ENCODE assay signal across 19 mouse cellular contexts in the genomic region with DNA sequence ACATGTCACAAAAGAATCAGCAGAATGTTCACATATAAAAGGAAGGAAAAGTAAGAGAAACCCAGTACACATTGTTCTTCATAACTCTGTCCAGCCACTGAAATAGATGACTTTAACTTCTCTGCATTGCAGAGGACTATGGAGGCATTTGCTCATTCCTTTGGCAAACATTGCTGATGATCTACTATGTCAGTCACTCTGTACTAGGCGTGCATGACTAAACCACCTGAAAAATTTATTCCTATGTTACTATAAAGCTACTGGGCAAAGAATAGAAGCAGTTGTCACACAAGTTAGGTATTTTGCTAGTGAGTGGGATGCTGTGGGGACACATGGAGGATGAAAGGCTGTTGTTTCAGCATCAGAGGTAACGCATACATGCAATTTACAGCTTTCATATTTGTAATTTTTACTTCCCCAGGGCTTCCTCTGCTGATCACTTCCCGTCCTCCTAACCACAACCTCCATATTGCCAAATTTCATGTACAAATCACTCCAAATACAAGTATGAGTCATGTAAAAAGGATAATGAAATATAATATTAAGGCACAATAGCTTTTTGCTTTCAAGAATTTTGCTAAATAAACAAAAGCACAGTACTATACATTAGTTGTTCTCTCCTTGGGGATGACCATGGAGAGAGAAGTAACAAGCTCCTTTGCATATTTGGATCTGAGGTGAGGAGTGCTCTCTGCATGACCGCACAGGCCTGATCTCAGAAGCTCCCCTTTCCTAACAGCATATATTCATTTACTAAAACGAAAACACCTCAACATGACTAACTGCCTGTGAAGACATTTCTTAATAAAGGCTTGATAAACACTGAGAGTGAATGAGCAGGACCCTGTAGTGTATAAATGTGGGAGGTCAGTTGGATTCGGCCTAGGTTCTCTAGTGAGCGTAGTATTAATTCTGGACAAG.
A peak's percentile ranks its signal among the peaks of the same experiment; 100 is the strongest.
DNase-seq lines count a peak whose midpoint lies in the region; ATAC-seq and TF ChIP-seq lines count a peak whose summit lies in the region.
"Had no signal": no experiment of that assay in that cellular context is flagged by ENCODE, and none has a peak within 500 bp of the region (broad histone marks: within the 10 kb centered on the region; RNA-seq: fewer than 3 reads in every experiment).

No protein-coding gene starts in this region.

- no peaks in the 10 kb centered on the region for H3K27me3 ChIP-seq in lung, postnatal 0 days (replicated peaks; ENCODE audit: insufficient read depth, low read length)
- H3K27me3 ChIP-seq in heart, embryonic 10.5 days (ENCODE audit: insufficient read depth, poor library complexity, severe bottlenecking), result no peaks in the 10 kb centered on the region
- H3K27me3 ChIP-seq: embryonic facial prominence, embryonic 13.5 days; hindbrain, embryonic 15.5 days; liver, embryonic 13.5 days; neural tube, embryonic 13.5 days had no signal

- no peak overlapping the region for H3K4me3 ChIP-seq in lung, postnatal 0 days (ENCODE audit: low read depth, low read length)
- H3K4me3 ChIP-seq in heart, embryonic 10.5 days, result no peak overlapping the region
- H3K4me3 ChIP-seq: embryonic facial prominence, embryonic 13.5 days; hindbrain, embryonic 15.5 days; left cerebral cortex, adult 2 months; liver, embryonic 13.5 days; neural tube, embryonic 13.5 days had no signal

- H3K4me1 ChIP-seq in lung, postnatal 0 days (ENCODE audit: insufficient read depth, low read depth, low read length), result no peaks in the 10 kb centered on the region; the same call in 1 of the 2 replicates
- H3K4me1 ChIP-seq in heart, embryonic 10.5 days, result peaks cover 5% of the 10 kb centered on the region
- H3K4me1 ChIP-seq: embryonic facial prominence, embryonic 13.5 days; hindbrain, embryonic 15.5 days; neural tube, embryonic 13.5 days had no signal

- no peaks in the 10 kb centered on the region for H3K9me3 ChIP-seq in lung, postnatal 0 days (ENCODE audit: low read length)
- no peaks in the 10 kb centered on the region for H3K9me3 ChIP-seq in heart, embryonic 10.5 days
- H3K9me3 ChIP-seq: embryonic facial prominence, embryonic 13.5 days; hindbrain, embryonic 15.5 days; liver, embryonic 13.5 days; neural tube, embryonic 13.5 days had no signal

- no peak overlapping the region for H3K4me2 ChIP-seq in lung, postnatal 0 days (replicated peaks; ENCODE audit: low read depth, low read length)
- H3K4me2 ChIP-seq: embryonic facial prominence, embryonic 13.5 days; hindbrain, embryonic 15.5 days; liver, embryonic 13.5 days; neural tube, embryonic 13.5 days had no signal

- peak; percentile 59 for ATAC-seq in frontal cortex, adult (ENCODE audit: low TSS enrichment)
- no peak for ATAC-seq in lung, postnatal 0 days
- ATAC-seq in granulocyte monocyte progenitor cell, adult 5-6 weeks (replicated peaks; ENCODE audit: poor library complexity, severe bottlenecking), result peak; percentile 98
- ATAC-seq: intestine, embryonic 16.5 days had no signal

- H3K9ac ChIP-seq in lung, postnatal 0 days (replicated peaks; ENCODE audit: low read depth), result no peak overlapping the region
- H3K9ac ChIP-seq: embryonic facial prominence, embryonic 13.5 days; hindbrain, embryonic 15.5 days; liver, embryonic 13.5 days; neural tube, embryonic 13.5 days had no signal

- 89% methylated on average over 7 of the region's 7 CpGs for WGBS in lung, postnatal 0 days
- WGBS in heart, embryonic 10.5 days, result 91% methylated on average over 7 of the region's 7 CpGs

- no peaks in the 10 kb centered on the region for H3K36me3 ChIP-seq in lung, postnatal 0 days (ENCODE audit: insufficient read depth, low read length)
- H3K36me3 ChIP-seq in heart, embryonic 10.5 days, result no peaks in the 10 kb centered on the region
- H3K36me3 ChIP-seq: hindbrain, embryonic 15.5 days; liver, embryonic 13.5 days had no signal

- DNase-seq in frontal cortex, postnatal 36 days (ENCODE audit: low spot score in 2 of 2), result no peak
- DNase-seq in lung, postnatal 0 days (ENCODE audit: low spot score), result peak; percentile 9
- DNase-seq in lung, postnatal 4 days, result no peak
- no peak for DNase-seq in spleen, adult 12 weeks (ENCODE audit: low spot score)
- no peak for DNase-seq in heart, embryonic 10.5 days (ENCODE audit: low spot score)
- no peak for DNase-seq in natural killer cell, adult 2 months (ENCODE audit: low spot score in 2 of 2)
- DNase-seq: adrenal gland, adult 2 months; B cell, adult 2 months; cerebellum, adult 18-20 months; gastrocnemius, postnatal 25 days; liver, embryonic 13.5 days; right cerebral cortex, postnatal 14 days had no signal

- no peak for TF ChIP-seq EP300 in lung, postnatal 0 days (IDR thresholded peaks at IDR 0.05)

- TF ChIP-seq CTCF in lung, postnatal 0 days (IDR thresholded peaks at IDR 0.05), result no peak

- no peak overlapping the region for H3K27ac ChIP-seq in lung, postnatal 0 days (ENCODE audit: low read length)
- H3K27ac ChIP-seq in heart, embryonic 10.5 days, result no peak overlapping the region
- H3K27ac ChIP-seq: embryonic facial prominence, embryonic 13.5 days; hindbrain, embryonic 15.5 days; left cerebral cortex, adult 2 months; liver, embryonic 13.5 days; neural tube, embryonic 13.5 days had no signal
